Mouse (Mus musculus): Measurements from ENCODE around the gene Scimp. TPM values are rescaled to one million over a fixed set of nuclear protein-coding genes. Genes with fewer than 3 reads are reported as not detected.

Scimp gene
- polyA plus RNA-seq, 1 experiment from 2014 or later = 0.37 TPM

DNA sequence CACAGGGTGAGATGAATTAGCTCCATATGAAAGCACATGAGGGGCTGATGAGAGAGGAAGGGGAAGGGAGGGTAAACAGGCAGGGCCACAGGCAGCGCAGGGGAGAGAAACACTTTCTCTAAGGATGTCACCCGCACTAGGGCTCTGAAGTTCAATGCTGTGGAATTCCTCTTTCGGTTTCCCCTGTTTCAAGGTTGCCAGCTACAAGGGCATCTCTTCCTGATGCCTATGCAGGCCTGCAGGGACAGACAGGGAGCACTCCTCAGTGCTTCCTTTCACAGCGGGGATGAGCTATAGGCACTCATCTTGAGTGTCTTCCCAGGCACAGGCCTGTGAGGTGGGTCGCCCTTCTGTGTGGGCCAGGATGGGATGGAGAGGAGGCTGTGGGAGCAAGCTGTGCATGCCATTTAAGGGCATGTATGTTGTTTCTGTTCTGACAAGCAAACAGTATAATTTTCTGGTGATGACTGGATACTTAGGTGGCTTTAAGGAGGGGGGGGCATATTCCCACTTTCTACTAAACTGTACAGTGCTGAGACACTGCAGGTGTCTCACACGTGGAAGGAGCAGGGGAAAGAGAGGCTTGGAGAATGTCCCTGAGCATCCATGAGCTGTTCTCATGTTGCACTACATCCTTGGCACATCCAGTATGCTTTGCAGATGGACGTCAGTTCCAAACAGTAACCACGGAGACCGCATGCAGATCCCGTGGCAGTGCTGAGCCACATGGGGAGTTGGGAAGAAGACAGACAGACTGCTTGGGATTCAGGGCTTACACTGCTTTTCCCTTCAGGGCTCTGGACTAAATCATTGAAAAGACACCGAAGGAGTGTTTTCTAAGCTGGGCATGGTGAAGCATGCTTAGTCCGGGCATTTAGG is 69.6 kb downstream of the Scimp start:
- Histone ChIP-seq H3K9me3 (ENCODE audit: control insufficient read depth, low read length) (no peaks in the 10 kb centered on the region), H3K36me3 (ENCODE audit: control insufficient read depth, insufficient read depth, low read length) (no peaks in the 10 kb centered on the region), H3K4me1 (ENCODE audit: control insufficient read depth, insufficient read depth, low read length) (no peaks in the 10 kb centered on the region), H3K27me3 (replicated peaks; ENCODE audit: control insufficient read depth, insufficient read depth, low read length) (no peaks in the 10 kb centered on the region), H3K4me3 (ENCODE audit: low read length) (no peak overlapping the region), H3K9ac (ENCODE audit: low read depth, low read length) (no peak overlapping the region), H3K27ac (ENCODE audit: low read length) (no peak overlapping the region), H3K4me2 (ENCODE audit: low read depth, low read length) (no peak overlapping the region)
- WGBS = 78% methylated on average over 12 of the region's 12 CpGs
- ATAC-seq = no peak

DNA sequence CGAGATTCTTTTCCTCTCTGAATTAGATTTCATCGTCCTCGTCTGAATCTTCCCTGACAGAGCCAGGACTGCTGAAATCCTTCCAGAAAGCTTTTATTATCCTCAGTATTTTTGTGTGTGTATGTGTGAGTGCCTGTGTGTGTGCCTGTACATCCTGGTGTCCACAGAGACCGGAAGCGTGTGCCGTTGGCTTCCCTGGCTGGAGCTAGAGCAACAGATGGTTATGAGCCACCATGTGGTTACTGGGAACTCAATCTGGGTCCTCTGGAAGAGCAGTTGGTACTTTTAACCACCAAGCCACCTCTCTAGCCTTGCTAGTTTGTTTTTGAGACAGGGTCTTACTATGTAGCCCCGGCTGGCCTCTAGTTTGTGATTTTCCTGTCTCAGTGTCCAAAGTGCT is 70.3 kb downstream of the Scimp start:
- Histone ChIP-seq H3K9me3 (ENCODE audit: control insufficient read depth, low read length) (no peaks in the 10 kb centered on the region), H3K4me1 (ENCODE audit: control insufficient read depth, insufficient read depth, low read length) (peaks cover 3% of the 10 kb centered on the region; the same call in 1 of the 2 replicates), H3K9ac (ENCODE audit: low read depth, low read length) (no peak overlapping the region), H3K4me2 (ENCODE audit: low read depth, low read length) (no peak overlapping the region), H3K36me3 (ENCODE audit: control insufficient read depth, insufficient read depth, low read length) (no peaks in the 10 kb centered on the region), H3K27me3 (replicated peaks; ENCODE audit: control insufficient read depth, insufficient read depth, low read length) (no peaks in the 10 kb centered on the region), H3K4me3 (ENCODE audit: low read length) (no peak overlapping the region), H3K27ac (ENCODE audit: low read length) (no peak overlapping the region)
- ATAC-seq = no peak
- WGBS = 83% methylated on average over 7 of the region's 7 CpGs

DNA sequence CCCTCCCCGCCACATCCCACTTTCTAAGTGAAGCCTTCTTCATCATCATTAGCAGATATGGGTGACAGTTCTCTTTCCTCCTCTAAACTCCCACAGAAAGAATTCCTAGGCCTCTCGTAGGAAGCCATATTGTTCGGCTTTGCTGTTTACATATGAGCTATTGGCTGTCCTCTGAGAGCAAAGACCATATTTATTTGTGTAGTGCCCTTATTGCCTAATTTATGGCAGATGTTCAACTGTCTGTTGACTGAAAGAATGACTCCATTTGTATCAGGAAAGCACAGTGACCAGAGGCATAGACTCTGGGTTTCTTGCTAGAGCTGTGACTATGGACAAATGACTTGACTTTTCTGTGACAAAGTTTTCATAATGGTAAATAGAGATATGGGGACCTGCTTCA is 70.8 kb downstream of the Scimp start:
- H3K4me2 ChIP-seq (ENCODE audit: low read depth, low read length) = no peak overlapping the region
- H3K9ac ChIP-seq (ENCODE audit: low read depth, low read length) = no peak overlapping the region
- no peak overlapping the region for H3K4me3 ChIP-seq (ENCODE audit: low read length)
- H3K27me3 ChIP-seq (replicated peaks; ENCODE audit: control insufficient read depth, insufficient read depth, low read length) = no peaks in the 10 kb centered on the region
- H3K36me3 ChIP-seq (ENCODE audit: control insufficient read depth, insufficient read depth, low read length) = no peaks in the 10 kb centered on the region
- no peak overlapping the region for H3K27ac ChIP-seq (ENCODE audit: low read length)
- ATAC-seq = no peak
- peaks cover 3% of the 10 kb centered on the region; the same call in 1 of the 2 replicates for H3K4me1 ChIP-seq (ENCODE audit: control insufficient read depth, insufficient read depth, low read length)
- WGBS = 79% methylated on average over 3 of the region's 3 CpGs
- no peaks in the 10 kb centered on the region for H3K9me3 ChIP-seq (ENCODE audit: control insufficient read depth, low read length)

Small RNAs within 50 kb of the gene (microRNA-seq; reads per million reads assigned to microRNA genes)
- not detected for gene Gm22760

Other genes with a start within 250 kb of the Scimp start
- gene Mink1, start 249.7 kb downstream of the Scimp start, polyA plus RNA-seq (2015; fragmentation: Nextera tagmentation; extraction: Ambion mirVana) = 9.3 and 10.6 TPM in 2 replicates
- not detected in 2 replicates for gene 4930544D05Rik, start 196.7 kb downstream of the Scimp start, polyA plus RNA-seq (2015; fragmentation: Nextera tagmentation; extraction: Ambion mirVana)
- gene Chrne, start 193.4 kb downstream of the Scimp start, polyA plus RNA-seq (2015; fragmentation: Nextera tagmentation; extraction: Ambion mirVana) = 0.17 TPM in 1 of 2 replicates, not detected in the other
- gene Gp1ba, start 173.5 kb downstream of the Scimp start, polyA plus RNA-seq (2015; fragmentation: Nextera tagmentation; extraction: Ambion mirVana) = 0.05 and 0.06 TPM in 2 replicates
- 121 and 123 TPM in 2 replicates for gene Rnf167, start 165.4 kb downstream of the Scimp start, polyA plus RNA-seq (2015; fragmentation: Nextera tagmentation; extraction: Ambion mirVana)
- 215 and 216 TPM in 2 replicates for gene Slc25a11, start 165.1 kb downstream of the Scimp start, polyA plus RNA-seq (2015; fragmentation: Nextera tagmentation; extraction: Ambion mirVana)
- 2,307 and 2,326 TPM in 2 replicates for gene Pfn1, start 157.9 kb downstream of the Scimp start, polyA plus RNA-seq (2015; fragmentation: Nextera tagmentation; extraction: Ambion mirVana)
- 12.8 and 13.5 TPM in 2 replicates for gene Eno3, start 155.4 kb downstream of the Scimp start, polyA plus RNA-seq (2015; fragmentation: Nextera tagmentation; extraction: Ambion mirVana)
- 132 and 159 TPM in 2 replicates for gene Spag7, start 143.2 kb downstream of the Scimp start, polyA plus RNA-seq (2015; fragmentation: Nextera tagmentation; extraction: Ambion mirVana)
- gene Camta2, start 124.5 kb downstream of the Scimp start, polyA plus RNA-seq (2015; fragmentation: Nextera tagmentation; extraction: Ambion mirVana) = 14.2 and 14.4 TPM in 2 replicates
- 1.4 and 1.8 TPM in 2 replicates for gene Inca1, start 112.4 kb downstream of the Scimp start, polyA plus RNA-seq (2015; fragmentation: Nextera tagmentation; extraction: Ambion mirVana)
- gene Kif1c, start 112.0 kb downstream of the Scimp start, polyA plus RNA-seq (2015; fragmentation: Nextera tagmentation; extraction: Ambion mirVana) = 2.3 and 2.8 TPM in 2 replicates
- 4.8 and 5.3 TPM in 2 replicates for gene Zfp3, start 48.4 kb downstream of the Scimp start, polyA plus RNA-seq (2015; fragmentation: Nextera tagmentation; extraction: Ambion mirVana)
- 55.8 and 60.7 TPM in 2 replicates for gene Rabep1, start 32.2 kb upstream of the Scimp start, polyA plus RNA-seq (2015; fragmentation: Nextera tagmentation; extraction: Ambion mirVana)
- gene Nup88, start 157.4 kb upstream of the Scimp start, polyA plus RNA-seq (2015; fragmentation: Nextera tagmentation; extraction: Ambion mirVana) = 86.4 and 92.2 TPM in 2 replicates
- gene Rpain, start 157.6 kb upstream of the Scimp start, polyA plus RNA-seq (2015; fragmentation: Nextera tagmentation; extraction: Ambion mirVana) = 59.1 and 61.5 TPM in 2 replicates
- 331 and 372 TPM in 2 replicates for gene C1qbp, start 170.4 kb upstream of the Scimp start, polyA plus RNA-seq (2015; fragmentation: Nextera tagmentation; extraction: Ambion mirVana)
- gene Dhx33, start 191.9 kb upstream of the Scimp start, polyA plus RNA-seq (2015; fragmentation: Nextera tagmentation; extraction: Ambion mirVana) = 12.2 and 13.9 TPM in 2 replicates
- 27.9 and 35.2 TPM in 2 replicates for gene Mis12, start 207.0 kb upstream of the Scimp start, polyA plus RNA-seq (2015; fragmentation: Nextera tagmentation; extraction: Ambion mirVana)
- 65.8 and 66.4 TPM in 2 replicates for gene Derl2, start 207.3 kb upstream of the Scimp start, polyA plus RNA-seq (2015; fragmentation: Nextera tagmentation; extraction: Ambion mirVana)
- 45.2 and 51.0 TPM in 2 replicates for gene 6330403K07Rik, start 220.9 kb upstream of the Scimp start, polyA plus RNA-seq (2015; fragmentation: Nextera tagmentation; extraction: Ambion mirVana)